Mouse (Mus musculus) forebrain, embryonic 11.5 days (tissue): Measurements from ENCODE around the gene Tlnrd1. TPM values are rescaled to one million over a fixed set of nuclear protein-coding genes. Genes with fewer than 3 reads are reported as not detected.

Experiments used
- ATAC-seq: fragments of 200-750 bp; cut with Nextera tagmentation; replicated peaks from 2 replicates; pipeline ENCODE4 v1.8.0; 2017; ENCODE audit warnings: moderate TSS enrichment; ENCODE audit not compliant: low FRiP score
- DNase-seq: peaks from one replicate; pipeline ENCODE4 v3.0.0-alpha.2; 2017; ENCODE audit warnings: low spot score
- H3K27ac ChIP-seq: fragments of 300-500 bp; sonication (generic); 2 replicates; pipeline ENCODE4 v1.5.1; 2014; ENCODE audit warnings: low read depth, low read length
- H3K27me3 ChIP-seq: fragments of 300-500 bp; sonication (generic); 2 replicates; pipeline ENCODE4 v1.6.1; 2014; ENCODE audit warnings: mild to moderate bottlenecking, low read length, mixed read lengths; ENCODE audit not compliant: control insufficient read depth, insufficient read depth
- H3K36me3 ChIP-seq: fragments of 300-500 bp; sonication (generic); 2 replicates; pipeline ENCODE4 v1.6.1; 2014; ENCODE audit warnings: mild to moderate bottlenecking, low read length, moderate library complexity, mixed read lengths; ENCODE audit not compliant: control insufficient read depth, insufficient read depth
- H3K4me1 ChIP-seq: fragments of 300-500 bp; sonication (generic); replicated peaks from 2 replicates; pipeline ENCODE4 v1.6.1; 2014; ENCODE audit warnings: low read length, mixed read lengths; ENCODE audit not compliant: control insufficient read depth, insufficient read depth
- H3K4me2 ChIP-seq: fragments of 300-500 bp; sonication (generic); 2 replicates; pipeline ENCODE4 v1.6.1; 2014; ENCODE audit warnings: low read depth, mild to moderate bottlenecking, low read length, moderate library complexity, mixed read lengths; ENCODE audit not compliant: severe bottlenecking
- H3K4me3 ChIP-seq: fragments of 300-500 bp; sonication (generic); 2 replicates; pipeline ENCODE4 v1.5.1; 2014; ENCODE audit warnings: low read depth, low read length
- H3K9ac ChIP-seq: fragments of 300-500 bp; sonication (generic); 2 replicates; pipeline ENCODE4 v1.6.1; 2014; ENCODE audit warnings: low read length
- H3K9me3 ChIP-seq: fragments of 300-500 bp; sonication (generic); 2 replicates; pipeline ENCODE4 v1.6.1; 2016; ENCODE audit warnings: low read length, mixed read lengths; ENCODE audit not compliant: control insufficient read depth
- WGBS: fragments of 180-500 bp; shearing (Covaris S2); extraction: QIAGEN DNeasy Blood & Tissue Kit; methylation state at CpG from one replicate; pipeline ENCODE4 v1.1.7; 2014; 5-methylcytosine and 5-hydroxymethylcytosine counted together
- polyA plus RNA-seq: library from polyadenylated mRNA; unstranded; fragments of >200 nt; fragmentation: Nextera tagmentation; extraction: Ambion mirVana; gene quantifications from 2 replicates; pipeline ENCODE4 v1.2.1, GENCODE M21; 2014

Tlnrd1 gene
- 14.3 and 14.5 TPM in 2 replicates for polyA plus RNA-seq

DNA sequence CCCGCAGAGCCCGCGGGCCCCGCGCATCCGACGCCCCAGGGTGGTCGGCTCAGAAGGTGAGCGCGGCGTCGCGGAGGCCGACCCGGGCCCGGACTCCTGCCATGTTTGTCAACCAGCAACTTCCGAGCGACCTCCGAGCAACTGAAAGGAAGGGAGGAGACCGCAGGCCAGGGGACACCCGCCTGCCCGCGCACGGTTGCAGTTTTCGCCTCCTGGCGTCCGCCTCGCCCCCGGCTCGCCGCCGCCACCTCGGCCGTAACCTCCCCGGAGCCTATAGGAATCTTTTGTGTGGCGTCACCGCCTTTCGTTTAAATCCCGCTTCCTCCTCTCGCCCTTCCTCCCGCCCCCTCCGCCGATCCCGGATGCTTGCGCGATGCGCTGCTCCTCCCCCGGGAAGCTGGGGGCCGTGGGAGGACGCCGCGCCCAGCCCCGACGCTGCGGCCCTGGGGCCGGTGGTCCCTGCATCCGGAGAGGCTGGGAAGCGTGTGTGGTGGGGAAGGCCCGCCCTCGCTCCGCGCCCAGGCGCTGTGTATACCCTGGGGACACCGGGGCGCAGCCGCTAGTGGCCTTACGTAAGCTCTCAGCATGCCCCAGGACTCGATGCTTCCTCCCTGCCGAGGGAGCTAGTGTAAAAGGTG, at the start of gene Tlnrd1, which contains the start of gene Mesd:
Gene Tlnrd1 (minus strand): TSS at position 285 of the 638 bp plus-strand sequence.
Gene Mesd (plus strand): TSS at position 446 of the 638 bp plus-strand sequence.
- Histone ChIP-seq H3K4me1 (peaks cover 4% of the 10 kb centered on the region; the same call in 1 of the 2 replicates), H3K27ac (peak within 1 kb of the TSS; percentile 89), H3K27me3 (no peaks in the 10 kb centered on the region), H3K4me3 (peak within 1 kb of the TSS; percentile 64), H3K9ac (peak within 1 kb of the TSS; percentile 83), H3K36me3 (no peaks in the 10 kb centered on the region; the same call in 1 of the 2 replicates), H3K9me3 (no peaks in the 10 kb centered on the region), H3K4me2 (peak within 1 kb of the TSS; percentile 67)
- under 1% methylated on average over 63 of the region's 69 CpGs for WGBS
- DNase-seq = peak; percentile 93
- ATAC-seq = peak; percentile 86

GRCm38 (mm10) chr7:83921637-83922036, 37.5 kb upstream of the Tlnrd1 start:
- no peak overlapping the region for H3K27ac ChIP-seq
- 50% methylated on average over 3 of the region's 3 CpGs for WGBS
- H3K4me1 ChIP-seq = no peaks in the 10 kb centered on the region
- H3K36me3 ChIP-seq = no peaks in the 10 kb centered on the region
- no peak for ATAC-seq
- no peak overlapping the region for H3K9ac ChIP-seq
- H3K27me3 ChIP-seq = no peaks in the 10 kb centered on the region
- no peak for DNase-seq
- no peak overlapping the region for H3K4me3 ChIP-seq
- H3K4me2 ChIP-seq = no peak overlapping the region
- no peaks in the 10 kb centered on the region for H3K9me3 ChIP-seq

DNA sequence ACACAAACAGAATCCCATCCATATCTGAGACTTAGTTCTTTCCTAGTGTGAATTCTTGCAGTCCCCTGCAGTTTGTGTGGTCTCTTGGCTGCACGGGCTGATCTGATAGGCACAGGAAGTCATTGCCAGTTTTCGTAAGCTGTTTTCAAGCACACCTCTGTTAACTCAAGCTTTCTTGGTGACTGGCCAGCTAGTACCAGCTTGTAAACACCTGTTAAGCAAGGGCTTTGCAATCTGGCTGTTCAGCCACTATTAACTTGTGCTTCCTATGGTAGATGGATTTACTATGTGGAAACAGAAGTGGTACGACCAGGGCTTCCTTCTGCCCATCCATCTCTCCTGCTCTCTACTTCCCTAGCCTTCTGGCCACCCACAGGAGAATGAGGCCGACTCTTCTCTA, 36.1 kb upstream of the Tlnrd1 start:
- no peaks in the 10 kb centered on the region for H3K27me3 ChIP-seq
- H3K36me3 ChIP-seq = no peaks in the 10 kb centered on the region
- ATAC-seq (no peak), DNase-seq (no peak)
- no peaks in the 10 kb centered on the region for H3K9me3 ChIP-seq
- no peaks in the 10 kb centered on the region for H3K4me1 ChIP-seq
- H3K9ac ChIP-seq = no peak overlapping the region
- 83% methylated on average over 4 of the region's 4 CpGs for WGBS
- no peak overlapping the region for H3K27ac ChIP-seq
- no peak overlapping the region for H3K4me3 ChIP-seq
- no peak overlapping the region for H3K4me2 ChIP-seq

GRCm38 (mm10) chr7:83914566-83914965, 30.5 kb upstream of the Tlnrd1 start:
- no peaks in the 10 kb centered on the region for H3K36me3 ChIP-seq
- no peak for ATAC-seq

GRCm38 (mm10) chr7:83913995-83914394, 29.9 kb upstream of the Tlnrd1 start:
- no peaks in the 10 kb centered on the region for H3K36me3 ChIP-seq
- no peak overlapping the region for H3K4me3 ChIP-seq
- H3K27ac ChIP-seq = no peak overlapping the region
- H3K9ac ChIP-seq = no peak overlapping the region
- H3K4me1 ChIP-seq = no peaks in the 10 kb centered on the region
- H3K4me2 ChIP-seq = no peak overlapping the region
- H3K9me3 ChIP-seq = no peaks in the 10 kb centered on the region
- WGBS = 82% methylated on average over 9 of the region's 9 CpGs
- ATAC-seq (no peak), DNase-seq (no peak)
- H3K27me3 ChIP-seq = no peaks in the 10 kb centered on the region

More at GRCm38 (mm10) chr7:83914566-83914965, 30.5 kb upstream of the Tlnrd1 start:
- no peaks in the 10 kb centered on the region for H3K4me1 ChIP-seq
- H3K4me2 ChIP-seq = no peak overlapping the region
- no peaks in the 10 kb centered on the region for H3K9me3 ChIP-seq
- H3K4me3 ChIP-seq = no peak overlapping the region
- no peak overlapping the region for H3K27ac ChIP-seq
- peak; percentile 87 for DNase-seq
- 4% methylated on average over 3 of the region's 3 CpGs for WGBS
- H3K9ac ChIP-seq = no peak overlapping the region
- H3K27me3 ChIP-seq = no peaks in the 10 kb centered on the region

GRCm38 (mm10) chr7:83913405-83913932, 29.4 kb upstream of the Tlnrd1 start:
- Histone ChIP-seq H3K36me3 (no peaks in the 10 kb centered on the region), H3K4me2 (no peak overlapping the region), H3K4me1 (no peaks in the 10 kb centered on the region), H3K27me3 (no peaks in the 10 kb centered on the region), H3K9me3 (no peaks in the 10 kb centered on the region), H3K9ac (no peak overlapping the region), H3K27ac (no peak overlapping the region), H3K4me3 (no peak overlapping the region)
- DNase-seq = no peak
- WGBS = 90% methylated on average over 6 of the region's 6 CpGs
- no peak for ATAC-seq

DNA sequence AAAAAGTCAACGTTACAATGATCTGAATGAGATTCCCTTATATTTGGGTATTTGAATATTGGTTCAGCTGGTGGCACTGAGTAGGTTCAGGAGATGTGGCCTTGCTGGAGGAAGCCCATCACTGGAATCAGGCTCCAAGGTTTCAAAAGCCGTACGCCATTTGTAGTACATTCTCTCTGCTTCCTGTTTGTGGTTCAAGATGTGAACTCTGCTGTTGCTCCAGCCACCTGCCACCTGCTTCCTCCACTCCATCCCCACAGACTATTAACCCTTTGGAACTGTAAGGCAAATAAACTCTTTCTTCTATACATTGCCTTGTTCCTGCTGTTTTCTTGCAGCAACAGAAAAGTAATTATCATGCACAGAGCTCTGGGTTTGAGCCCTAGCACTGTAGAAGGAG, 27.8 kb upstream of the Tlnrd1 start:
- 78% methylated on average over 3 of the region's 3 CpGs for WGBS
- no peaks in the 10 kb centered on the region for H3K9me3 ChIP-seq
- no peaks in the 10 kb centered on the region for H3K36me3 ChIP-seq
- no peak overlapping the region for H3K27ac ChIP-seq
- no peak for ATAC-seq
- H3K4me2 ChIP-seq = no peak overlapping the region
- no peak overlapping the region for H3K4me3 ChIP-seq
- H3K9ac ChIP-seq = no peak overlapping the region
- H3K4me1 ChIP-seq = no peaks in the 10 kb centered on the region
- DNase-seq = no peak
- H3K27me3 ChIP-seq = no peaks in the 10 kb centered on the region

- no peaks in the 10 kb centered on the region for H3K36me3 ChIP-seq
- WGBS = 91% methylated on average over 3 of the region's 3 CpGs
- no peak overlapping the region for H3K27ac ChIP-seq
- no peak overlapping the region for H3K9ac ChIP-seq
- no peak for DNase-seq
- H3K27me3 ChIP-seq = no peaks in the 10 kb centered on the region
- no peak overlapping the region for H3K4me2 ChIP-seq
- ATAC-seq = no peak
- no peaks in the 10 kb centered on the region for H3K4me1 ChIP-seq
- no peak overlapping the region for H3K4me3 ChIP-seq
- no peaks in the 10 kb centered on the region for H3K9me3 ChIP-seq
Observed at GRCm38 (mm10) chr7:83904831-83905230, 20.7 kb upstream of the Tlnrd1 start.
